21 mouse cellular contexts compared by ENCODE assay signal in the genomic region with DNA sequence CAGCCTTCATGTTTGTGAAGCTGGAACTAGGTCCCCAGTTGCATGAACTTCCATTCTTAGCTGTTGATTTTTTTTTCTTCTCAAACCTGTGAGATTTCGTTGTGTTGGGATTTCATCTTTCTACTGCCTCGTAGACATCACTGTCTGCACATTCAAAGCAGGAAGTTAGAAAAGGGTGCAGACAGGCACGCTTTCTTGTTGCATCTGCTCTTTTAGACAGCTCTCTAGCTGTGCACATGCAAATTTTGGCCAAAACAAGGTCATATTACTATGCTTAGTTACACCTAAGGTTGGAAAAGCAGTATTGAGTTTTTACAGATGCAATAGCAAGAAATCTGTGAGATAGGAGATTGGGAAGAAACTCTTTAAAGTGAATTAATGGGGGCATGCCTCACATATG. TPM values are rescaled to one million over a fixed set of nuclear protein-coding genes. Genes with fewer than 3 reads are reported as not detected.
"Had no signal": no experiment of that assay in that cellular context is flagged by ENCODE, and none has a peak within 500 bp of the region (broad histone marks: within the 10 kb centered on the region; RNA-seq: fewer than 3 reads in every experiment).

No protein-coding gene starts in this region.

- H3K4me2 ChIP-seq: kidney, embryonic 15.5 days; limb, embryonic 13.5 days; neural tube, embryonic 12.5 days; stomach, embryonic 15.5 days had no signal

- H3K4me1 ChIP-seq: limb, embryonic 13.5 days; neural tube, embryonic 12.5 days; stomach, embryonic 15.5 days had no signal

- H3K27me3 ChIP-seq: kidney, embryonic 15.5 days; limb, embryonic 13.5 days; neural tube, embryonic 12.5 days; stomach, embryonic 15.5 days had no signal

- DNase-seq: kidney, adult 2 months; kidney, postnatal 14 days; left cerebral cortex, postnatal 4 days; lung, adult 18-20 months; lung, postnatal 36 days; midbrain, embryonic 14.5 days had no signal

- H3K9me3 ChIP-seq: kidney, embryonic 15.5 days; limb, embryonic 13.5 days; midbrain, embryonic 10.5 days; neural tube, embryonic 12.5 days; stomach, embryonic 15.5 days had no signal

- H3K36me3 ChIP-seq: kidney, embryonic 15.5 days; limb, embryonic 13.5 days; midbrain, embryonic 10.5 days; neural tube, embryonic 12.5 days; stomach, embryonic 15.5 days had no signal

- H3K4me3 ChIP-seq: kidney, embryonic 15.5 days; limb, embryonic 13.5 days; midbrain, embryonic 10.5 days; myocyte; neural tube, embryonic 12.5 days; stomach, embryonic 15.5 days had no signal

- H3K9ac ChIP-seq: kidney, embryonic 15.5 days; limb, embryonic 13.5 days; liver, embryonic 14.5 days; neural tube, embryonic 12.5 days; stomach, embryonic 15.5 days had no signal

- H3K27ac ChIP-seq: kidney, embryonic 15.5 days; limb, embryonic 13.5 days; liver, embryonic 14.5 days; midbrain, embryonic 10.5 days; neural tube, embryonic 12.5 days; stomach, embryonic 15.5 days had no signal

- ATAC-seq: intestine, embryonic 16.5 days had no signal

RNA-seq across cellular contexts. Expression of a gene that starts 34.5 kb away (rescaled TPM):
- total RNA-seq: layer of hippocampus, adult 8-10 months; layer of hippocampus, postnatal 14 days; left cerebral cortex, adult 18-20 months; left cerebral cortex, postnatal 10 days; left cerebral cortex, postnatal 4 days; liver, adult 2 months had no signal
- polyA plus RNA-seq: intestine, embryonic 16.5 days; kidney, embryonic 15.5 days; limb, embryonic 13.5 days; liver, adult 2 months; lung, embryonic 16.5 days; midbrain, embryonic 10.5 days; midbrain, embryonic 14.5 days; myocyte; neural tube, embryonic 12.5 days; testis, adult 2 months had no signal
